Mouse (Mus musculus) kidney, postnatal 10 days (tissue): ENCODE measurements around the gene Scd4.

Source experiments
- DNase-seq: peaks from one replicate; pipeline ENCODE4 v3.0.0; 2021; ENCODE audit warnings: mixed read lengths

Scd4 gene

DNA sequence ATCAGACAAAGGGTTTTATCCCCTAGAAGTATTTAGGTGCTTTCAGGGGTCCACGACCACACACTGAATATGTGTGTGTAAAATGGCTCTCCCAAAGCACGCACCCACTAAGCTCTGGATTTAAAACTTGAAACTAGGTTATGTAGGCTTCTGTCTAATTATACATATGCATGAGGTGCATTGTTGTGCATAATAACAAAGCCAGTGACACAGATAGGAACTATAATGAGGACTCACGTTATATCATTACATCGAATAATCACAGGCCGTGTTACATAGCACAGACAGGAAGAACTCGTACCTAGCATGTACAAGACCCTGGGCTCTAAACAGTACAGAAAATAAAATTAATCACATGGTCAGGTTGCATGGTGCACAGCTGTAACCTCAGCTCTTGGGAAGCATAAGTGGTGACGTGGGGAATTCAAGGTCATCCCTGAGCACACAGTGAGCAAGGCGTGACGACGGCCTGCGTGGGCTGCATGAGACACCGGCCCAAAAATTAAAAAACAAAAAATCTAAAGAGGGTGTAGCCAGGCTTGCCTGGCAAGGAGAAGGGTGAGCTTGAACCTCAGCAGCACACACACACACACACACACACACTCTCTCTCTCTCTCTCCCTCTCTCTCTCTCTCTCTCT is 49.9 kb downstream of the Scd4 start:
- no peak for DNase-seq

DNA sequence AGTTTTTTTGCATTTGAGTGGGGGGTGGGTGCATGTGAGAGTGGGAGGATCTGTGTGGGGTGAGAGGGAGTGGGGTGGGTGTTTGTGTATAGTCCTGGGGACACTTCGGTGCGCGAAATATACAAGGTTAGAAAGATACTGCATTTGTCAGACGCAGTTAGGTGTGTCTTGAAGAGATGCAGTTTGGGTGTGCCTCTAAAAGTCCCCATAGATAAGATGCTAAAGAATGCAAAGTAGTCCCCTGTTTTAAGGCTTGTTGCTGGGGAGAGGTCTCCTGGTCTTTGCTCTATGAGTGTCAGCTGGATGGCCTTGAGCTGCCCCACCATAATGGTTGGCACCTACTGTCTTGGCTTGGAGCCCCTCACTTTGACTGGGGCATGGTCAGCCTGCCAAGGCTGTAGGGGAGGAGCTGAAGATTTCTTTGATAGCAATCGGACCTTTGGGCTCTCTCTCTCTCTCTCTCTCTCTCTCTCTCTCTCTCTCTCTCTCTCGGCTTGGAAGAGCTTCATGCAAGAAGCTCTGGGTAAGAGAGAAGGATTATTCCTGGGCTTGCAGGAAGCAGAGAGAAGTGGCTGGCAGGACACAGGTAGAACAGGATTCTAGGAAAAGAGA is 53.1 kb downstream of the Scd4 start:
- no peak for DNase-seq

- DNase-seq = no peak
These were observed 54.3 kb downstream of the Scd4 start for GRCm38 (mm10) chr19:44387089-44387671.

DNA sequence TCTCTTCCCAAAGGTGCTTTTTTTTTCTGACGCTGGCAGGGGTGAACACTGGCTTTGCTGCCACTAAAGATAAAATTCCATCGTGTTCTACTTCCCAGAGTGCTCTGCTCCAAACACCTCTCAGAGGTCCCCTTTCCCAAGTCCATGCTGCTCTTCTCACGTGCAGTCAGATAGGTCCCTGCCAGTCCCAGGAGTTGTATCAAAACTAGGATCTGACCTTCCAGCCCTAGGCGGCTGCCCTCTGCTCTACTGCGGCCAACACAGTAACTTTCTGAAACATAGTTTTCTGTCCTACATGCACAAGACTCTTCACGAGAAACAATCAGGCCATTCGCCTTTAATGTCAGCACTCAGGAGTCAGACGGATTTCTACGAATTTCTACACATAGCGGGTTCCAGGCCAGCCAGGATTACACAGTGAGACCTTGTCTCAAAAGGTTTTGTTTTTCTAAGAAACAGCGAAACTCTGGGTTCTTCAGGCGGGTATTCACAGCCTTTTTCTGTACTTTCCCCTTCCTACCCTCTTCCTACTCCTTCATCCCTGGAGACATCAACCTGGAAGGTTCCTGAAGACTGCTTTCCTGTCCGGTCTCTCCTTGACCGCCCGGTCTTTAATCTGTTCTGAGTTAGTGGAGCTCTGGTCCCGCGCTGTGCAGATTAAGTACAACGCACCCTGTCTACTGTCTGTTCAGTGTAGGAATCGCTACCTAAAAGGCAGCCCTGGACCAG is 55.0 kb downstream of the Scd4 start:
- DNase-seq = no peak

GRCm38 (mm10) chr19:44388475-44389428 is 55.9 kb downstream of the Scd4 start:
- peak; percentile 95 for DNase-seq

GRCm38 (mm10) chr19:44389507-44389906 is 56.6 kb downstream of the Scd4 start:
- DNase-seq = no peak

DNA sequence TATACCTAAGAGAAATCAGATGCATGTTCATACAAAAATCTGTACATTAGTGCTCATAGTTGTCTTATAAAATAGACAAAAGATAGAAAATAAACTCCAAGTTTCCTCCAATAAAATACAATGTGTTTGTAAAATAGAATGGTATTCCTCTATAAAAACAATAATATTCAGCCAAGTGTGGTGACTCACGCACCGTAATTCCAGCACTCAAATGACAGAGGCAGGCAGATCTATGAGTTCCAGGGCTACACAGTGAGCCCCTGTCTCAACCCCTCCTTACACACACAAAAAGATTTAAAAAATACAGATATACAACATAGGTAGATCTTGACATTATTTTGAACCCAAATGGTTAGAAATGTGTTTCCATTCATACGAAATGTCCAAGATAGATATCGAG is 59.0 kb downstream of the Scd4 start:
- no peak for DNase-seq

DNA sequence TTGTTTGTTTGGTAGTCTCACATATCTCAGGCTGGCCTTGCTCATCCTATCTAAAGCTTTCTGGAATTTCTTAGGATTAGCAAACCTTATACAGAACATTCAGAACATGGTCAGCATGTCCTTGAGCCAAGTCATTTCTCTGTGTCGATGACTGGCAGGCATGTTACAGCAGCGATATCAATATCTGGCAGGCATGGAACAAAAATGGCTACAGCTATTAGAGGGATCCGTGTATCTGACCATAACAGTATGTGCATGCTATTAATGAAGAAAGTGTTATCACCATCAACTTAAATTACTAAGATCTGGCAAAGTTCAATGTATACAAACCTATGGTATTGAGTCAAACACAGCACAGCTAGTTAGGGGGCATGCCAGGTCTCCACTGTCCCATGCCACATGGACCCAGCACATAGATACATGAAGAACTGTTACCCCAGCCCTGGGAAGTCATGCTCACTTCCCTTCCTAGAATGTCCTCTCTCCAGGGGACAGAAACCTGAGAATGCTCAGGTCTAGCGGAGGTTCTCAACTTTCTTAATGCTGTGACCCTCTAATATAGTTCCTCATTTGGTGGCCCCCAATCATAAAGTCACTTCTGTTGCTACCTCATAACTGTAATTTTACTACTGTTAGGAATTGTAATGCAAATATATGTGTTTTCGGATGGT is 59.6 kb downstream of the Scd4 start:
- no peak for DNase-seq

GRCm38 (mm10) chr19:44393962-44394422 is 61.1 kb downstream of the Scd4 start:
- no peak for DNase-seq

GRCm38 (mm10) chr19:44394972-44395371 is 62.1 kb downstream of the Scd4 start:
- no peak for DNase-seq
